Mouse (Mus musculus) left cerebral cortex, adult 2 months (tissue): ENCODE results near the gene Rapsn. TPM values are rescaled to one million over a fixed set of nuclear protein-coding genes. Genes with fewer than 3 reads are reported as not detected.
A peak's percentile ranks its signal among the peaks of the same experiment; 100 is the strongest.

Source experiments
- DNase-seq, 2 experiments: peaks; one replicate each; pipeline ENCODE4 v3.0.0; 2021 to 2022; ENCODE audit warnings: low spot score in 2 of 2, mixed read lengths in 1 of 2; ENCODE audit errors: extremely low spot score in 1 of 2
- H3K27ac ChIP-seq: fragments of 200-600 bp; 2 replicates; pipeline ENCODE4 v1.8.1; 2022
- H3K4me3 ChIP-seq: fragments of 200-600 bp; 2 replicates; pipeline ENCODE4 v1.8.1; 2022
- CTCF ChIP-seq: fragments of 200-600 bp; IDR thresholded peaks from 2 replicates; pipeline ENCODE4 v1.8.1; 2022; ENCODE audit warnings: antibody characterized with exemption, mild to moderate bottlenecking, moderate library complexity
- intact Hi-C: fragments of 180-260 bp; cut with DNase I; formaldehyde crosslinking; loops from one replicate; pipeline ENCODE4 v1.15.1; 2025
- total RNA-seq, 2 experiments: library from RNA; stranded (reverse); gene quantifications; 2 replicates each; pipeline ENCODE4 v1.2.3; 2021

The Rapsn gene
- total RNA-seq, 2 experiments from 2014 or later: 0.44 to 0.57 TPM

DNA sequence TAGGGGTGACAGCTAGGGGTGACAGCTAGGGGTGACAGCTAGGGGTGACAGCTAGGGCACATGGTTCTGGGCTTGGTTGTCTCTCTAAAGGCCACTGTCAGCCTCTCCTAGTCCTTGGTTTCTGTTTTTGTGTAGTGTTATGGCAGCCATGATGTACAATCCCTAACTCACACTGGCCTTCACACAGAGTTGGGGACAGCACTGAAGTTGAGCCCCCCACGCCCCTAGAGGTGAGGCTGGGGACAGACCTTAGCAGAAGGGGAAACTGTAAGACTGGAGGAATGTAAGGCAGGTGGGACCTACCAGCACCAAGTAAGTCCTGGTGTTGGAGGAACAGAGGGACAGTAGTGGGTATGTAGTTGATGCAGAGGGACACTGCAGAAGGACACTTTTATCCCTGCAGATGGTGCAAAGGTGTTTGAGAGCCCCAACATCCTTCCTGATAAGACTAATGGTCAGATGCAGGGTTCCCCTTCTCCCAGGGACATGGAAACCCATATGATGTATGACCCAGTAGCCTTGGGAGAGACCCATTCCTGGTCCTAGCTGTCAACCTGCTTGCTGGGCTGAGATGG lies 48.0 kb downstream of the Rapsn start:
- no peak overlapping the region for H3K4me3 ChIP-seq
- no peak for DNase-seq
- TF ChIP-seq CTCF: no peak
- intact Hi-C loops: no loop called here
- H3K27ac ChIP-seq: peak overlapping the region; percentile 55

GRCm38 (mm10) chr2:91084179-91084820 lies 48.9 kb downstream of the Rapsn start:
- no peak for TF ChIP-seq CTCF
- Histone ChIP-seq H3K27ac (peak overlapping the region; percentile 55; the same call in 1 of the 2 replicates), H3K4me3 (no peak overlapping the region)
- no peak for DNase-seq
- intact Hi-C loops: no loop called here

GRCm38 (mm10) chr2:91085494-91086391 lies 50.3 kb downstream of the Rapsn start:
- DNase-seq: no peak
- no peak for TF ChIP-seq CTCF
- intact Hi-C loops: no loop called here
- Histone ChIP-seq H3K4me3 (no peak overlapping the region), H3K27ac (no peak overlapping the region)

GRCm38 (mm10) chr2:91086392-91087237 lies 51.2 kb downstream of the Rapsn start:
- Histone ChIP-seq H3K27ac (no peak overlapping the region), H3K4me3 (no peak overlapping the region)
- DNase-seq: no peak
- TF ChIP-seq CTCF: no peak
- intact Hi-C loops: no loop called here

- no peak for TF ChIP-seq CTCF
- no peak for DNase-seq
- no peak overlapping the region for H3K27ac ChIP-seq
- no peak overlapping the region for H3K4me3 ChIP-seq
- intact Hi-C loops: no loop called here
These were observed 52.0 kb downstream of the Rapsn start for GRCm38 (mm10) chr2:91087453-91087852.

- H3K4me3 ChIP-seq: no peak overlapping the region
- H3K27ac ChIP-seq: no peak overlapping the region
- intact Hi-C loops: no loop called here
- TF ChIP-seq CTCF: no peak
- DNase-seq: no peak
These were observed 53.6 kb downstream of the Rapsn start for GRCm38 (mm10) chr2:91088987-91089386.

DNA sequence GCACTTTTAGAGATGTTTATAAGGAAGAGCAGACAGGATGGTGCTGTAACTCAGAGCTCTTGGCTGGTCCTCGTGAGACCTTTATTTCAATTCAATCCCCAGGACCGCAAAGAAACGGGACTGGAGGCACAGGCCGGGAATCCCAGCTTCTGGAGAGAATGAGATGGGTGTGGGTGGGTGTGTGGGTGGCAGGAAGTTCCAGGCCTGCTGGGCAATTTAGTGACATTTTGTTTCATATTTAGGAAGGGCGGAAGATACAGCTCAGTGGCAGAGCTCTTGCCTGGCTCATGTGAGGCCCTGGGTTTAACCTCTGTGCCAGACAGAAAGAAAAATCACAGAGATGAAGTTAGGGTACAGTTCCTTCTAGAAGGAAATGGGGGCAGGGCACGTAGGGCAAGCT lies 54.8 kb downstream of the Rapsn start:
- Histone ChIP-seq H3K4me3 (no peak overlapping the region), H3K27ac (peak overlapping the region; percentile 29; the same call in 1 of the 2 replicates)
- TF ChIP-seq CTCF: no peak
- intact Hi-C loops: no loop called here
- no peak for DNase-seq

- no peak for TF ChIP-seq CTCF
- peak; percentile 32 to 49 for DNase-seq
- Histone ChIP-seq H3K4me3 (no peak overlapping the region), H3K27ac (peak overlapping the region; percentile 29; the same call in 1 of the 2 replicates)
- intact Hi-C loops: no loop called here
These were observed 55.4 kb downstream of the Rapsn start for GRCm38 (mm10) chr2:91090827-91091226.

Other genes starting within 250 kb of the Rapsn start
- 100 to 1,000 TPM in 1 of 2 experiments, 10 to 100 TPM in 1; 99.8 to 115 TPM for gene Mtch2, start 188.5 kb upstream of the Rapsn start, total RNA-seq
- gene C1qtnf4, start 149.8 kb upstream of the Rapsn start, total RNA-seq: 100 to 1,000 TPM; 259 to 287 TPM
- gene Kbtbd4, start 130.9 kb upstream of the Rapsn start, total RNA-seq: 10 to 100 TPM; 36.5 to 41.2 TPM
- gene Ndufs3, start 130.8 kb upstream of the Rapsn start, total RNA-seq: 100 to 1,000 TPM; 217 to 242 TPM
- gene Celf1, start 95.2 kb upstream of the Rapsn start, total RNA-seq: 100 to 1,000 TPM; 146 to 149 TPM
- gene Psmc3, start 18.4 kb downstream of the Rapsn start, total RNA-seq: 100 to 1,000 TPM; 205 to 207 TPM
- gene Slc39a13, start 34.8 kb downstream of the Rapsn start, total RNA-seq: 10 to 100 TPM; 30.1 to 32.3 TPM
- 1 to 10 TPM; 3.4 to 4.8 TPM for gene Spi1, start 46.8 kb downstream of the Rapsn start, total RNA-seq
- gene Mybpc3, start 82.5 kb downstream of the Rapsn start, total RNA-seq: under 1 TPM; 0.33 to 0.43 TPM
- gene Madd, start 148.2 kb downstream of the Rapsn start, total RNA-seq: 100 to 1,000 TPM; 236 to 254 TPM
- gene Nr1h3, start 167.2 kb downstream of the Rapsn start, total RNA-seq: 1 to 10 TPM; 3.4 to 7.1 TPM
- 10 to 100 TPM; 42.4 to 44.5 TPM for gene Acp2, start 167.3 kb downstream of the Rapsn start, total RNA-seq
- gene Ddb2, start 201.4 kb downstream of the Rapsn start, total RNA-seq: 10 to 100 TPM; 11.7 to 14.4 TPM
- 10 to 100 TPM; 42.7 to 46.9 TPM for gene Pacsin3, start 220.3 kb downstream of the Rapsn start, total RNA-seq
- gene Arfgap2, start 229.4 kb downstream of the Rapsn start, total RNA-seq: 10 to 100 TPM; 73.9 to 81.8 TPM